8 mouse cellular contexts compared by ENCODE assay signal in the genomic region with DNA sequence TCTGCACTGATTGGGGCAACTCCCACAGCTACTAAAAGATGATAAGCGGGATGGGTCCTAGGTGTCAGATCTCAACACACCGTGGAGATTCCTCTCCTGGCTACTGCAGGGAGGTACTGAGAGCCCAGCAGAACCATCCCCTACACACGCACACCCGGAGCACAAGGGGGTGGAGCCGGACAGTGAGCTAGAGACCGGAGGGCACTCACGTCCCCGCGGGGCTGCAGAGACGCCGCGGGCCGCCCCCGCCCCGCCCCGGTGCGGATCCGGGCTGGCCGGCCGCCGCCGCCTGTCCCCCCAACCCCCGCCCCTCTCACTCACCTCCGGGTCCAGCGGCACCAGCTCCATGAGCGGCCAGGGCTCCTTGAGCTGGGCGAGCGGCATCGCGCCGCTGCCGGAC. TPM values are rescaled to one million over a fixed set of nuclear protein-coding genes. Genes with fewer than 3 reads are reported as not detected.
DNase-seq lines count a peak whose midpoint lies in the region; ATAC-seq lines count a peak whose summit lies in the region.

No protein-coding gene starts in this region.

- peak overlapping the region; percentile 90 for H3K4me2 ChIP-seq in heart, embryonic 15.5 days
- peak overlapping the region; percentile 84 for H3K4me2 ChIP-seq in midbrain, embryonic 15.5 days

- H3K36me3 ChIP-seq in heart, embryonic 15.5 days, result no peaks in the 10 kb centered on the region
- no peaks in the 10 kb centered on the region for H3K36me3 ChIP-seq in limb, embryonic 10.5 days
- H3K36me3 ChIP-seq in midbrain, embryonic 15.5 days (replicated peaks), result no peaks in the 10 kb centered on the region

- H3K4me1 ChIP-seq in heart, embryonic 15.5 days (replicated peaks), result peaks cover 20% of the 10 kb centered on the region
- H3K4me1 ChIP-seq in limb, embryonic 10.5 days, result peaks cover 36% of the 10 kb centered on the region
- peaks cover 24% of the 10 kb centered on the region for H3K4me1 ChIP-seq in midbrain, embryonic 15.5 days

- DNase-seq in urinary bladder, postnatal 36 days (ENCODE audit: low spot score in 2 of 2), result peak; percentile 15 to 29
- no peak for DNase-seq in urinary bladder, postnatal 25 days (ENCODE audit: low spot score)
- DNase-seq in cerebellum, adult 9-10 months, result peak; percentile 80
- no peak for DNase-seq in limb, embryonic 10.5 days (ENCODE audit: low spot score)
- DNase-seq in frontal cortex, postnatal 36 days (ENCODE audit: low spot score in 2 of 2), result no peak
- no peak for DNase-seq in ovary, postnatal 14 days (ENCODE audit: low spot score)

- no peaks in the 10 kb centered on the region for H3K9me3 ChIP-seq in heart, embryonic 15.5 days (replicated peaks)
- H3K9me3 ChIP-seq in limb, embryonic 10.5 days (replicated peaks), result no peaks in the 10 kb centered on the region
- no peaks in the 10 kb centered on the region for H3K9me3 ChIP-seq in midbrain, embryonic 15.5 days

- peak overlapping the region; percentile 79 for H3K27ac ChIP-seq in heart, embryonic 15.5 days
- peak overlapping the region; percentile 88 for H3K27ac ChIP-seq in limb, embryonic 10.5 days
- peak overlapping the region; percentile 51; the same call in 1 of the 2 replicates for H3K27ac ChIP-seq in midbrain, embryonic 15.5 days

- peak overlapping the region; percentile 79 for H3K9ac ChIP-seq in heart, embryonic 15.5 days
- peak overlapping the region; percentile 80 for H3K9ac ChIP-seq in midbrain, embryonic 15.5 days

- WGBS in heart, embryonic 15.5 days, result 0% methylated on average over 26 of the region's 32 CpGs
- WGBS in limb, embryonic 10.5 days, result under 1% methylated on average over 32 of the region's 32 CpGs
- WGBS in midbrain, embryonic 15.5 days, result under 1% methylated on average over 31 of the region's 32 CpGs

- peak; percentile 58 for ATAC-seq in heart, embryonic 15.5 days (replicated peaks; ENCODE audit: insufficient number of reproducible peaks, insufficient read depth, low FRiP score, low read depth)
- ATAC-seq in midbrain, embryonic 15.5 days (replicated peaks), result peak; percentile 72

- H3K4me3 ChIP-seq in heart, embryonic 15.5 days, result peak overlapping the region; percentile 78
- peak overlapping the region; percentile 89 for H3K4me3 ChIP-seq in limb, embryonic 10.5 days
- peak overlapping the region; percentile 68 for H3K4me3 ChIP-seq in midbrain, embryonic 15.5 days

- H3K27me3 ChIP-seq in heart, embryonic 15.5 days, result no peaks in the 10 kb centered on the region
- no peaks in the 10 kb centered on the region for H3K27me3 ChIP-seq in limb, embryonic 10.5 days (ENCODE audit: low read depth, poor library complexity, severe bottlenecking)
- H3K27me3 ChIP-seq in midbrain, embryonic 15.5 days (replicated peaks), result no peaks in the 10 kb centered on the region

RNA-seq across cellular contexts. Expression of a gene that starts 0.3 kb away (rescaled TPM):
- 12.6 and 20.5 TPM in 2 replicates for polyA plus RNA-seq in heart, embryonic 15.5 days (2015; fragmentation: Nextera tagmentation; extraction: Ambion mirVana)
- 52.1 and 53.3 TPM in 2 replicates for polyA plus RNA-seq in limb, embryonic 10.5 days (2016; fragmentation: Nextera tagmentation; extraction: Ambion mirVana)
- 23.8 and 24.1 TPM in 2 replicates for polyA plus RNA-seq in midbrain, embryonic 15.5 days (2015; fragmentation: Nextera tagmentation; extraction: Ambion mirVana)

Comparison
In these comparisons a context has a peak if more than half of its experiments do, and no peak if none do; other contexts are left out.
1. DNase-seq: peak in urinary bladder, postnatal 36 days (2 of 2) and cerebellum, adult 9-10 months (single experiment); none in urinary bladder, postnatal 25 days (single experiment), limb, embryonic 10.5 days (single experiment), frontal cortex, postnatal 36 days (0 of 2) and ovary, postnatal 14 days (single experiment).
2. Peak in every context shown above with its lines, with median percentiles within 50 percentile points of each other: H3K27ac ChIP-seq and H3K4me3 ChIP-seq.